Mouse (Mus musculus): ENCODE measurements around the gene Chat.
"Not testable (repeated sequence)": the region's sequence is repeated elsewhere in the genome, so short reads cannot be mapped to it uniquely, and the experiment has no call there.

Gene Chat

DNA sequence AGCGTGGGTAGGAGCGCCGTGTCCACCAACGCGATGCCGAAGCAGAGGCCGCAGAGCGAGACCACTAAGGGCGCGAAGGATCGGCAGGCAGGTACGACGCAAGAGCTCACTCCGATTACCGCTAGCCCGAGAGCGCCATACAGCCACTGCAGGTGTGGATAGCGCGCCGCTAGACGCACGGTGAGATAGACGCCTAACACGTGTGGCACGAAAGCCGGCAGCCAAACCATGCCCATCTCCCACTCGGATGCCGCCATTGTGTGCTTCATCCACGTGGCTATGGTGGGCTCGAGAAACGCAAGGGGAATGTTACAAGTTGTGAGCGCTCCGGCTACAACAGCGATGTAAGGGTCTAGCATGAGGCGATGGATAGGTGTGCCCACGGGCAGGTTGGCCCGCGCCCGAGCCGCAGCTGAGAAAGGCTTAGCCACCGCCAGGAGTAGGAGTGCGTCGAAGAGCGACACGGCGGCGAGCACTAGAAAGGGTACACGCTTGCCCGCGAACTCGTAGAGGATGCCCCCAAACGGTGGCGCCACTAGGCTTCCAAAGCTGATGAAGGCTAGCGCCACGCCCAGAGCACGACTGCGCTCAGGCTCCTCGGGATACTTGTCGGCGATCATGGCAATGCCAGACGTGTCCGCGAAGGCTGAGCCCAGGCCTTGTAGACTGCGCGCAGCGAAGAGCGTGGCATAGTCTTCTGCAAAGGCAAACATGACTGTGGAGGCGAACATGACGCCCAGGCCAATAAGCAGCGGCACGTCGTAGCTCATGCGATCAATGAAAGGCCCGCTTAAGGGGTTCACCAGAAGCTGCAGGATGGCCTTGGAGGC is 2.4 kb downstream of the Chat start:
- peak in 1 of 2 experiments; percentile 9 for DNase-seq (ENCODE audit: low spot score in 2 of 2)

DNA sequence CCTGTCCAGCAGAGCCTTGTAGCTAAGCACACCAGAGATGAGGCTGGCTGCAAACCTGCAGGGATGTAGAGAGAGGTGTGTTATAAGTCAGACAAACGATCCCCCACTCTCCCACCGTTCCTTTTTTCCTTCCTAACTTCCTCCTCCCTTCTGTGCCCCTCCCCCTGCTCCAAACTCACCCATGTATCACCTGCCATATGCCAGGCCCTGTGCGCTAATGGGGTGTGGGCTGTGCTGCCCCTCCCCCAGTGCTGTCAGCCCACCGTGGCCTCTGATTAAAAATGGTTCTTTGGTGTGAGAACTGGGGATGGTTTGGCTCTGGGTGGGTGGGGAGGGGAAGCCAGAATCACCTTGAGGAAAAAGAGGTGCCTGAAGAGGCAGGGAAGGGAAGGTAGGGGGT is 13.2 kb downstream of the Chat start:
- no peak for DNase-seq (ENCODE audit: low spot score in 2 of 2)

DNA sequence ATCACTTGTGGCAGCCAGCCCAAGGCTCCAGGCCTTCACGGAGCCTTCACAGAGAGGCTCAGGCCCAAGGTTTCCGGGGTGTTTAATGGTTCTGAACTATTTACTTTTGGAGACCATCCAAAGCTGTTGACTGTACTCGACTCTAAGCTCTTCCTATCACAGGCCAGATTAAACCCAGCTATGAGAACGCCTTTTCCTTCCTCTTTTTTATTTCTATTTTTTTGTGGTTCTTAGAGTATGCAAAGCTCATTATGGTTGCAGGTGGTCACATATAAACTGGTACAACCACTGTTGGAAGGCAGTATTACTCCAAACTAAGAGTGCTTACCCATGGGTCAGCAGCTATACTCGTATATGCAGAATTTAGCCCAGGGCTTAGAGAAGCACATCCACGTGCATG is 18.8 kb downstream of the Chat start:
- no peak for DNase-seq (ENCODE audit: low spot score in 2 of 2)

DNA sequence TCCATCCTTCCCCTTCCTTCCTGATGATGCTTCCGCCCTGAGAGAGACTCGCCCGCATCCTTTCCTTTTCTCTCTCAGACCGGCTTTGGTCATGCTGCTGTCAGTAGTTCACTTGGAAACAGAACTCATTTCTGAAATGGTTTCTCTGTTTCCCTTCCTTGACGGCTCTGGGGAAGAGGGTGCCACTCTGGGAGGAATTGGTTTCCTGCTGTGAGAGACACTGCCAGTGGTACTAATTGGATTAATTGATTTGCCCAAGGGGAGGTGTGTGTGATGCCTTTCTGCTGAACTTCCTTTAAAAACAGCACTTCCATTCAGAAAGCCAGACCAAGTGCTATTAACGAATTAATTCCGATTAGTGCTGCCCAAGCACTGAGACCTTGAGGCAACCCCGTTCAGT is 22.3 kb downstream of the Chat start:
- DNase-seq (ENCODE audit: low spot score in 2 of 2), result peak in 1 of 2 experiments; percentile 16

DNA sequence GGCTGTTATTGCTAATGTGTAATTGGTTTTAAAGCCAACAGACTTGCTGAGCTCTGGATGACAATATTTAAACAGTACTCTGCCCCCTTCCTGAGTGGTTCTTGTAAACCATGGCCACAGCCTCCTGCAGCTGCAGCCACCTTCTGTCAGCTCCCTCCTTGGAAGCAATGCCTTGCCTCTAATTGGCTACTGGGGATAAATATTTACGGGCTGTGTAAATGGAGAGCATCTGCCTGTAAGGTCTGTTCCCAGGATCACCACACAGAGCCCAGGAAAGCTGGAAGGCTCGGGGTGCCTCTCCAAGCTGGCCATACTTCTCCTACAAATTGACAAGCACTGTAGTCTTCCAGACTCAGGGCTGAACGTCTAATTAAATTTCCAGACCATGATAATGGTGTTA is 26.0 kb downstream of the Chat start:
- no peak for DNase-seq (ENCODE audit: low spot score in 2 of 2)

DNA sequence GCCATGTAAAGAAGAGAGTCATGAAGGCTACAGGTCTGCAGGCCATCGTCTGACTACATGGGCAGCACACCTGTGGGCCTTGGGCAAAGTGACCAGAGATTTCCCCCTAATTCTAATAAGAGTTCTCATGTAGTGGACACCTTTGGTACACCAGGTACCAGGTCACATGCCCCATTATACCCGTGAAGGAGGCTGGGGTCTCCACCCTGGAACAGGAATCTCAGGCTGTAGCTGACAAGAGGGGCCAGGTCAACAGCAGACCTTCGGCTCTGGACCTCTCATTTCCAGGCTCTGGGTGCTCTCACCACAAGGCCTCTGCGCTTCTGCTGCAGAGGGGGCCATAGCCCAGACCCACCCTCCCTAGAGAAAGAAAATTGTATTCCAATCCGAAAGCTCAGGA is 26.5 kb downstream of the Chat start:
- DNase-seq (ENCODE audit: low spot score in 2 of 2), result no peak

DNA sequence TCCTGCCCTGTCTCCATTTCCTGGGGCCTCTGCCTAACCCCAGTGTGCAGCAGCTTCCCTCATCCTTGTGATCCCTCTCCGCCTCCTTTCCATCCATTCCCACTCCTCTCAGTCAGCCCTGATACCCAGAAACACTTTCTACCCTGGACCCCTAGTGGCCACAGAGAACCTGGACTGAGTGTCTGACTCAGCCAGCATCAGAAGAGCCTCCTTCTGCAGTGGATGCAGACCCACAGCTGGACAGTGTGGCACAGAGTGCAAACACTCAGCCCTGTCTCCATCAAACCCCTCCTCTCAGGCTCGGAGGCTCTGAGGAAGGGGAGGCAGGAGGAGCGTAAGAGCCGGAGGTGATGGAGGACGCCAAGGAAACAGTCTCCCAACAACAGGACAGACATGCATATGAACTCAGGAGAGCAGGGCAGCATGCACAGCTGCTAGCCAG is 28.4 kb downstream of the Chat start:
- DNase-seq (ENCODE audit: low spot score in 2 of 2), result no peak

DNA sequence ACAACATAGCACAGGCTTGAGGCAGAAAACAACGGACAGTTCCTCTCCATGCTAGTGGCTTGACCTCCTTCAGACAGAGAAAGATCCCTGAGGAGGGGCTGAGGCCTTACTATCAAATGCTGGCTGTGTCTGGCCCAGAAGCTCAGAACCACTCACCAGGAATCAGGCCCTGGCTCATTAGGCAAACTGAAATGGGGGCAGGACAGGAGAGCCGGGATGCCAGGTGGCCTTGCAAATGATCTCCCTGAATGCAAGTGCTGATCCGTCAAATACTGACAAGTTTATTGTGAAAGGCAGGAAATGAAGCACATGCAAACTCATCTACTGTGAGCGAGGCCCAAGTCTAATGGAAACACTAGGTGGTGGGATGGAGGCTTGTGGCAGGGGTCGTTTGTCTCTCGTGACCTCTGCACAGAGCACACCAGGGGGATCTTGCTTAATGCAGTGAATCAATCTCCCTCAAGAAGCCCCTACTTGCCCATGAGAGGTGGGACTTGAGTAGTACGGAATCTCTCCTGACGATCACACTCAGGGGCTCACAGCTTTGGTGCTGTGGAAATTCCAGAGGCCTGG is 36.7 kb downstream of the Chat start:
- no peak for DNase-seq (ENCODE audit: low spot score in 2 of 2)

DNA sequence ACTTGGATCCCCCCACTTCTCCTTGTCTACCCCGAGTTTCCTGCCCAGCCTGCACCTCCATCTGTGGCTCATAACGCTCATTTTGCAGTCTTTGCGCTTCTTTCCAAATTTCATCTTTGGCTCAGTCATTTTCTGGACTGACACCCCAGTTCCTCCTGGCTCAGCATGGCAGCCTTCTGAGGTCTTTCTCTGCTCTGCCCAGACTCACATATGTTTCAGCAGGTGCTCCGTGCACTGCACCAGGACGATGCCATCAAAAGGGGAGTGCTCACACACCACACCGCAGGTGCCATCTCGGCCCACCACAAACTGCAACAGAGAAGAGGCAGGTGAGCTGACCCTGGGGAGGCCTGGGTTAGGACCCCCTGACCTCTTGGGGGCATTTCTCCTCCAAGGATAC is 41.8 kb downstream of the Chat start:
- no peak for DNase-seq (ENCODE audit: low spot score in 2 of 2)

DNA sequence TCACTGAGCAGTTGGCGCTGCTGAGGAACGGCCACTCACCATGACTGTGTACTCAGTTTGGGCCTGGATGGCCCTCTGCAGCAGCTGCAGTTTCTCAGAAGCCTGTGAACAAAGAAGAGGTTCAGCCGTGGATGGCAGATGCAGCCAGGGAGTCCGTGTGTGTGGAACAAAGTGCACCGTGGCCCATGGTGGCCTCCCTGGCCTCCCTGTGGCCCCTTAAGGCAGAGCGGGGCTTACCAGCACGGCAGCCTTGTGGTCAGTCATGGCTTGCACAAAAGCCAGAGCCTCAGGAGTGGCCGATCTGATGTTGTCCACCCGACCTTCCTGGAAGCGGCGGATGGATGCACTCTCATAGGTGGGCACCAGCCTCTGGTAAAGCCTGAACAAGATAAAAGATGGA is 47.0 kb downstream of the Chat start:
- DNase-seq (ENCODE audit: low spot score in 2 of 2), result no peak

DNA sequence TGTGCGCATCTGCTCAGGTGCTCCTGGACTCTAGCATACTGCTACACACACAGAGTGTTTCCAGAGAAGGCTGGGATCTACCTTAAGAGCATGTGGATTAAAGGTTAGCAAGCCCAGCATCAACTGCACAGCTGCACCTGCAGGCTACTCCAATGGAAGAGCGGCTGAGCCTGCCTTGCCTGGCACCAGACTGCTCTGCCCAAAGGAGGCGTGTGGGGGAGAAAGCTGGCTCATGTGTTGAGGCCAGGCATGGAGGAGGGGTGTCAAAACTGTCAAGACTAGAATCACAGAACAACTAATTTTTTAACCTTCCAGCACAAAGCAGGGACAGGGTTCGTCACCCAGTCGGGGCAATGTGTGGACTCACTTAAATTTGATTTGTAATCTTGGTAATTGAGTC is 53.7 kb downstream of the Chat start:
- DNase-seq (ENCODE audit: low spot score in 2 of 2), result no peak

DNA sequence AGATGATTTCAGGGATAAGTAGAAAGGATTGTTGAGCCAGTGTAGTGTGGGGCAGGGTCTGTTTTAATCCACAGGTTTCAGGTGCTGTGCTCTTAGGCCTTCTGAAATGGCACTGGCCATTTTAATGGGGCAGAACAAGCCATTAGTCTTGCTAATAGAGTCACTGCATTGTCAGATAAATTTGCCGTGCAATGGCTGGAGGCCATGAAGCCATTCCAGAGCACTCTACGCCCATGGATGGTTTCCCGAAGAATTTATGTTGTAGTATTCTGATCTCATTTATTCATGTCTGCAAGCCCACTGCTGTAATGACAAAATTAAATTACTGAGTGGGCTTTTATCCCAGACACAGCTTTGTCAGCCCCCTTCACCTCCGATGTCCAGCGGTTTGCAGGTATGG is 55.7 kb downstream of the Chat start:
- DNase-seq (ENCODE audit: low spot score in 2 of 2), result no peak

DNA sequence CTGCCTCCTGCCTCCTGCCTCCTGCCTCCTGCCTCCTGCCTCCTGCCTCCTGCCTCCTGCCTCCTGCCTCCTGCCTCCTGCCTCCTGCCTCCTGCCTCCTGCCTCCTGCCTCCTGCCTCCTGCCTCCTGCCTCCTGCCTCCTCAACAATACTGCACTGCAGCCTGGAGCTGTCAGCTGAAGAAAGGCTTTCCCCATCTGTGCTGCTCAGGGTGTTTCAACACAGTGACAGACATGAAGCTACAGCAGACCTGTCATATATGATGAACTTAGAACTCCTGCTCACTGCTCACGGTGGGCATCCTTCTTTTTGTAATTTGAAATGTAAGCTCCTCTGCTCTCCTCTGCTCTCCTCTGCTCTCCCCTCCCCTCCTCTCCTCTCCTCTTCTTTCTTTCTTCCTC is 60.4 kb downstream of the Chat start:
- not testable (repeated sequence) for DNase-seq (ENCODE audit: low spot score in 2 of 2)

DNA sequence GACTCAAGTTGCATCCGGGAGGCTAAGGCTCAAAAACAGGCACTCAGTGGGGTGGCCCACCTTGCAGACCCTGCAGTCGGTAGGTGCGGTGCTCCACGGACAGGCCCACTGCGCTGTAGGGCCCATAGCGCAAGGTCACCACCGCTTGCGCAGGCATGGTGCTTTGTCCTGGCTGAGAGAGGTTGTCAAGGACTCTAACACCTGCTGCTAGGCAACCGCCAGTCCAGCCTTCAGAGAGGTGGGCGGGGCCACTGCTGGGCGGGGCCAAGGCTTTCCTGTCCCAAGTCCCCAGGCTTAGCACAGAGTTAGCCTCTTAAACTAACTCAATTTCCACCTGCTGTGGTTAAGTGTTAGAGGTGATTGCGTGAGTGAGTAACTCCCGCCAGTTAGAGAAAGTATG is 77.6 kb downstream of the Chat start, which contains the start of gene 1700024G13Rik:
1700024G13Rik (minus strand) TSS at position 196 of the 400 bp plus-strand sequence.
- peak in 1 of 2 experiments; percentile 26 for DNase-seq (ENCODE audit: low spot score in 2 of 2)

DNA sequence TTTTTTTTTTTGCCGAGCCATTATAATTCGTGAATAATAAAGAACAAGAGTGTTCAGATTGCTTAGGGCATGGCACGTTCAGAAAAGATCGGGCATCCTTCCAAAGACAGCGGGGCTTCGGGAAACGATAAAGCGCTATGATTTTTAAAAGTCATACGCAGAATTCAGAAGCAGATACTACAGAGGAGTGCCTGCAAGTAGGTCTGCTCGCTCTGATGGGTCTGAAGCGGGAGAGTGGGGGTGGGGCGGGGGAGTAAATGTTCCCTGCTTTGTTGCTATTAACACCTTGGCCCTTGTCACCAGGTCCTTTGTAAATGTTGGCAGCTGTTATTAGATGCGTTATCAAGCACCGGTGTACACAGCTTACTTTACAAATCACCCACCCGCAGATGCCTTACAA is 84.2 kb downstream of the Chat start:
- peak in 1 of 2 experiments; percentile 7 for DNase-seq (ENCODE audit: low spot score in 2 of 2)

DNA sequence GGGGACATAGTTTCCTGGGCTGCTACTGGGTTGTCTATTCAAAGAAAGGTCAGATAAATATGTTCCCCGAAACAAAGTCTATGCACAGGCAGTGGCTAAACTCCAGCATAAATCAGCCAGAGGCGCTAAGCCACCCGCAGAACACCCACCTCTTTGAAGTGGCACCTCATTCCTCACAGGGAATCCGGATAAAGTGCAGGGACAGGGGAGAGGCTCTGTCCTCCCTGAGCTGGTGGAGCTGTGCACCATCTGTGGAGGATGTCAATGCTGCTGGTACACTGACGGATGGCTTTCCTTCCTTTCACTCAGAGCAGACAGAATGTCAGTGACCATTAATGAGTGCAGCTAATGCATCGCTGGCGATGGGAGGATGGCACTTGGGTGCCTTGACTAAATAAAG is 84.7 kb downstream of the Chat start:
- no peak for DNase-seq (ENCODE audit: low spot score in 2 of 2)

DNA sequence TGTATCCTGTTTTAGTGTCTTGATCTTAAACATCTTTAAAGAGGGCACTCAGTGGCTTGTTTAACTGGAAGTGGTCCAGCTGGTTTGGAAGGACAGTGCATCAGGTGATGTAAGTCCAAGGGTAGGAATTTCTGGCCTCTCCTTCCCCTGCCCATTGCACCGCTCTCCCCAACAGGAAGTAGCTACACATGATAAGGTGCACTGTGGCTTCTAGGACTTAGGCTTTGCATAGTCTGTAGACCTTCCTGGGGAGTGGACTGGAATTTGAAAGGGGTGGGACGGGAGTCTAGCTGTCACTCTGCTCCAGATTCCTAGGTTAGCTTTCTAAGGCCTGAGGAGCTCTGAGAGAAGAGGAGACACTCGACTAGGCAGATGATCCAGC is 85.7 kb downstream of the Chat start:
- DNase-seq (ENCODE audit: low spot score in 2 of 2), result no peak

DNA sequence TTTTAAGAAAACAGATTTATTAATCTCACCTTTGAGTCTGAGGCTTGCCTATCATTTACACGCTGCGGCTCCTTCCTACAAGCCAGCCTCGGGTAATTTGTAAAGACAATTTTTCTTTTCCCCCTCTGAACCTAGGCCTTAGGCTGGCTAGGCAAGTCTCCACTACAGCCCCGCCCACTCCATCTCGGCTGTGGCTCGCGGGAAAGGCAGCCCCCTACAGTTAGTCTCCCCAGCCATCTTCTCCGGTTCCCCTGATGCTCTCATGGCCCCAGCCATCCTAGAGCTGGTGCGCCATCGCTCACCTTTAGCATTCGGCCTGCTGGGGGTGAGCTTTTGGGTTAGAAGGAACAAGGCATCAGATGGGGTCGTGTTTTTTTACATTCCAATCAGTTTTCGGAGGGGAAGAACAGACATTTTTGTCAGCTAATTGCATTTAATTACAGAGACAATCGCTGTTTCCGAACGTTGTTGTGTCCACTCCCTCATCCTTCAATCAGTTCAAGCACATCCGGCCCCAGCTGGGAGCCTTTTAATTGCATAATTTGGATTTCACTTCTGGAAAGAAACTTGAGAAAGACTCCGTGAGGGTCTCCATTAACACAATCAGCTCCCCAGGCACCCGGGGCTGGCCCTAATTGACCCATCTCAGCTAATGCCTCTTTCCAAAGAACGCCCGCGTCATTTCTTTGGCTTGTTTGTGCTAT is 86.2 kb downstream of the Chat start:
- DNase-seq (ENCODE audit: low spot score in 2 of 2), result no peak

DNA sequence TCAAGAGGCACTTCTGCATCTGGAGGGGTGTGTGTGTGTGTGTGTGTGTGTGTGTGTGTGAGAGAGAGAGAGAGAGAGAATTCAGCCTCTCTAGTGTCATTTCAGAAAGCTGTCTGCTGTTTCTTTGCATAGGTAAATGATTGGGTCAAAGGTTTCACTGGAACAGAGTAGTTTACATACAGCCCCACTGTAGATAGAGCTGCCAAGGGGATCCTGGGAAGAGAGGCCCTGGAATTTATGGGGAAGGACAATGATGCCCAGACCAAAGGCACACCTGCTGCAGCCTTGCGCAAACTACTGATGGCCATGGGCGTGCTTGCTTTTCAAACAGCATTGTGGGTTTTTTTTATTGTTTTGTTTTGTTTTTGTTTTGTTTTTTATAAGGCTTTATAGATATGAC is 93.3 kb downstream of the Chat start:
- DNase-seq (ENCODE audit: low spot score in 2 of 2), result no peak

DNA sequence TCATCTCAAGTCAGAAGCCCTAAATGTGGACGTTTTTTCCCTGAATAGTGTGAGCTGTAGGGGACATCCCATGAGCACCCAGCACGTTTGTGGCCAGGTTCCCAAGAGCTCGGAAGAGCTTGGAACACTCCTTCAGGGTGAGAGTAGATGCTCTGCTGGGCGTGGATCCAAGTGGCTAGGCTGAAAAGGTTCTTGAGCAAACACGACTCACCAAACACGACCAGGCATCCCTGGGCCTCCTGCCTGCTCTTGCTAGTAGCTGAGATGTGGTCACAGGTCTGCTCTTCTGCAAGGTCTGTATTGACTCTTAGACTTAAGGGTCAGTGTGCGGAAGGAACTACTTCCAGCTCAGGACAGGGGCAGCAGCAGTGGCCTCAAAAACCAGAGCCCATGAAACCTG is 96.0 kb downstream of the Chat start:
- no peak for DNase-seq (ENCODE audit: low spot score in 2 of 2)

DNA sequence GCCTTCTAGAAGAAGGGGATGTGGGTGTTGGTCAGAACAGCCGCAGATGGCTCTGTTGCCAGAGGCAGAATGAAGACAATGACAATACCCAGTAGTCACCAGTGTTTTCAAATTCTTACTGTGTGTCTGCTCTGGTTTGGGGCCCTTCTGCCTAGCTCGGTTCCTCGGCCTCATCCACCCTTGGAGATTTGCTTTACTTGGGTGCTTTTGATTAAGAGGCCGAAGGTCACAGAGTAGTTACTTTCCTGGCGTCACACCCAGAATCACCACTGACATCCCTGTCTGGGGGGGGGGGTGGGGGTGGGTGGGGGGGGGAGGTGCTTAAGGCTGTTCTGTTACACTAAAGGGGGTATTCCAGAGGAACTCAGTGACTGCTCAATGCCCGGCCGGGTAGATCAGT is 101.4 kb downstream of the Chat start:
- no peak for DNase-seq (ENCODE audit: low spot score in 2 of 2)
